Mouse (Mus musculus) spleen, postnatal 4 days (tissue): ENCODE data around the gene Scn4b.

ENCODE experiments used
- DNase-seq, 2 experiments: peaks; one replicate each; pipeline ENCODE4 v3.0.0; 2022; ENCODE audit warnings: low spot score in 2 of 2

Gene Scn4b

GRCm38 (mm10) chr9:45125211-45125610 is 13.0 kb upstream of the Scn4b start:
- DNase-seq: no peak

DNA sequence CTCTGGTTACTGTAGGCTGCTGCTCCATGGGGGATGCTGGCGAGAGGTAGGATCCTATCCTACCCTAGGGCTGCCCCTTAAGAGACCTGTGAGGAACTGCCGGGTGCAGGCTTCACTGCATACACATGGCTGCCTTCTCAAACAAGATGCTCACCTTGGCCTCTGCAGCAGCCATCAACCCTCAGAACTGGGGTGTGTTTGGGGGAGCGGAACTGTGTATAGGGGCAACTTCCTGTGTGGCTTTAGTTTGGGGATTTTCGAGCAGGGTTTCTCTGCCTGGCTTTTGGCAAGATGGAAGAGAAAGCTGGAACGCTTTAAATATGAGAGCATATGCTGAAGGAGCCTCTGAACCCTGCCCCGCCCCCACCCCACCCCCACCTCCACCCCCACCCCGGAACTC is 11.3 kb upstream of the Scn4b start:
- no peak for DNase-seq

- no peak for DNase-seq
These were observed 8.1 kb upstream of the Scn4b start for GRCm38 (mm10) chr9:45130119-45130518.

DNA sequence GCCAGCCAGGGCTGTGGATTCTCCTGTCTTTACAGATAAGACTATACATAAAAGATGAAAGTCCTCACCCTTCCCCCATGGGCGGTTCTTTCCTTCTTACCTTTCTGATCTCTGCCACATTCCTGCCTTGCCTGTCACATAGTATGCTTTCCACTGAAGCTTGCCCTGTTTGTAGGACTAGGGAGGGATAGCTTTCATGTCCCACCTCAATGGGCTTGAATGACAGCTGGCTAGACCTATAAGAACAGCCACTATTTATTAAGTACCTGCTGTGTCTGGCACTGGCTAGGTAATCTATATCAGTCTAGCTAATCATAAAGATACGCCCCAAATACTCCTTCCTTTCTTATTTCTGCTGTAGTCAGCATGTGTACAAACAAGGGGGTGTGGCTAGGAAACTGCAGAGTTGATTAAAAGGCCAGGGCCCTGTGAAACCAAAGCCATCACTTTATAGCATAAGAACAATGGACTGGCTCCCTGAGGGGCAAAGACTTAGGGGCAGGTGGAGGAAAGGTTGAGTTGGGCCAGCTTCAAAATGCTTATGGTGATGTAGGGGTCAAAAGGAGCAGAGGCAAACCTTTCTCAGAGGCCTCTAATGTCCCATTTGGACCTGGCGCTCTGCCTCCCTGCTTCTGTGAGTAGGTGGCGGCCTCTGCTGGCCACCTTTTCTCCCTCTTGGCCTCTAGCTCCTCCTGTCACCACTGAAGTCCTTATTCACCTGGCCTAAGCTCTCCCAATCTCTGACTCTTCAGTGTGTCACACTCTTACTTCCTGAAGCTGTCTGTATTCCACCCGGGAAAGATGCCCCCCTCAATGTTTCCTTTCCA is 4.5 kb upstream of the Scn4b start:
- DNase-seq: peak; percentile 42 to 72

DNA sequence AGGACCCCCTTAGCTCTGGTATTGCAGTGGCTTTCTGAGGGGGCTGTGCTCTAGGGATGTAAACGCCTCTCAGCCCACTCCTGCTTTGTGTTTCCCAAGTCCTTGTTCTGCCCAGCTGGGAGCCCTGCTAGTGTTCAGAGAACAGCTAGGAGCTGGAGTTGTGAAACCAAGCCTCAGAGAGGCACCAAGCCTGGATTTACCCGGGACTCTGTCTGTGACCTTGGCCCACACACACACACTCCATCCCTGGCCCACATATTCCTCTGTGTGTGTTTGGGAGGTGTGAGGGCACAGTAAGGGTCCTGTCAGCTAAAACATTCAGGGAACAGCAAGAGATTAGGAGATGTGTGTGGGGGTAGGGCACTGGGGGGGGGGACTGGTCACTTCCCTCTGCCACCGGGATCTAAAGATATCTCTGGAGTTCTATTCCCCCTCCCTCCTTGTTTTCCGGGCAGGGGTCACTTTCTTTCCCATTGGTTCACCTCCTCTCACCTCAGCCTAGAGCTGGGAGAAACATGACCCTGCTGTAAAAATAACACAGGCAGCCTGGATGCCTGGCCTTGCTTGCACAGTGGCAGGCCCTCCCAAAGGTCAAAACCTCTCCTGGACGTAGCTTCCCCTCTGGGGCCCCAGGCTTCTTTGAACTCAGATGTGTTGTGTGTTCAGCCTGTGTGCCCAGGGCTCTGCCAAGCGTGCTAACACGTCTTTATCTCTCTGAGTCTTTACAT is 1.6 kb upstream of the Scn4b start:
- DNase-seq: no peak

DNA sequence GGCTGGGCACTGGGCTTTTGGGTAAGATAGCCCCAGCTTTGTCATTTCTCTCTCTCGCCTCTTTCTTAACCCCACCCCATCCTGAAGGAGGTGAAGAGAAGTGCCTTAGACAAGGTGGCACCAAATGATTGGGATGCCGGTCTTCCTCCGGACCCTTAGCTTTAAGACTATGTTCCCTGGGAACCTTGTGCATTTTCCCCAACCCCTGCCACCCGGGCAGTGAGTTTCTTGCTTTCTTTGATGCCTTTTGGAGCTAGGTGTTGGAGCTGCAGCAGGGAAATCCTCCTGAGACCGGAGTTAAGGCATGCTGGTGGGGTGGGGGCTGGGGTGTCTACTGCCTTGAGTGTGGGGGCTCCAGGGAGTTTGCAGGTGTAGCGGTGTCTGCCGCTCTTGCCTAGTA is 887 bp downstream of the Scn4b start:
- DNase-seq: no peak

- no peak for DNase-seq
These were observed 2.8 kb downstream of the Scn4b start for GRCm38 (mm10) chr9:45140945-45141344.

DNA sequence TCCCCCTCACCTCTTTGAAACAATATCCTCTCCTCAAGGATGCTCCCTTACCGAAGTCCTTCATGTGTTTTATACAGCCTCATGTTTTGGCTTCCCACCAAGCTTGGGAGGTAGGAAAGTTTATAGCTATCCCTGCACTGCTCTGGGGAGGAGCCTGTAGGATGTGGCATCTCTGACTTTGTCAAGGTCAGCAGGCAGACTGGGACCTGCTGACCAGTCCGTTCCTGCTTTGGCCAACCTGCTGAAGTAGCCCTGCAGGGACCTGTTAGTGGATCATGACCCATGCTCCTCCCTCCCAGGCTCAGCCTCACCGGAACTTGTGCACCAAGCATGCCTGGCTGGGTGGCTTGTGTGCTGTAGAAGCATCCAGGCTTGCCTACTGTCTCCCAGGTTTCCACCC is 4.5 kb downstream of the Scn4b start:
- DNase-seq: no peak

DNA sequence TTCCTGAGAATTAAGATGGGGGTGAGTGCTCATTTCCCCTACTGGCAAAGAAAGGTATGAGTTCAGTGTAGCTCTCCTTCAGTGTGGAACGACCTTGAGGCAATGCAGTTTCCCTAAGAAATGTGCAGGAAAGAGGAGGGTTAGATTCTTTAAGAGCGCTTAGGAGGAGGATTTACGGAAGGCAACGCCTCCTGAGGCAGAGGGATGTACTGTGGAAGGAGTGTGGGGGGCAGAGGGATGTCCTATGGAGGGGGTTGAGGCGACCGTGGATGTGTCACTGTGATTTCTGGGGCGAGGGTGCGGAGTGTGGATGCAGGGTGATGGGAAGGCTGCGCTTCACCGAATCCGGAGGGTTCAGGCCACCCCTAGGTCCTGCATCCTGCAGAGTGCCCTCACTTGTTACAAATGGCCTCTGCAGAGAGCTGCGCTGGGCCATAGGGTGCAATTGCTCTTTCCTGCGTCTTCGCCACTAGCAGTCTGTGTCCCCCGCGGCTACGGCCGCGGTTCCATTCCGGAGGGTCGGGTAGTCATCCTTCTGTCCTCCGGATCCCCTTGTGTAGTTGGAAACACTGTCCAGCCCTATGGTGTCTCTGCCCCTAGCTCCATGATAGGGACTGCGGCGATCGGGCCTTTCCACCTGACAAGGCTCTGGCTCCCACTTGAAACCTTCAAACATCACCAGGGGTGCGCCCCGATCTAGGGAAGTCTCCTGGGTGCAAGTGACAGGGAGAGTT is 7.5 kb downstream of the Scn4b start:
- no peak for DNase-seq

- peak; percentile 56 to 78 for DNase-seq
These were observed 8.0 kb downstream of the Scn4b start for GRCm38 (mm10) chr9:45146267-45146597.

DNA sequence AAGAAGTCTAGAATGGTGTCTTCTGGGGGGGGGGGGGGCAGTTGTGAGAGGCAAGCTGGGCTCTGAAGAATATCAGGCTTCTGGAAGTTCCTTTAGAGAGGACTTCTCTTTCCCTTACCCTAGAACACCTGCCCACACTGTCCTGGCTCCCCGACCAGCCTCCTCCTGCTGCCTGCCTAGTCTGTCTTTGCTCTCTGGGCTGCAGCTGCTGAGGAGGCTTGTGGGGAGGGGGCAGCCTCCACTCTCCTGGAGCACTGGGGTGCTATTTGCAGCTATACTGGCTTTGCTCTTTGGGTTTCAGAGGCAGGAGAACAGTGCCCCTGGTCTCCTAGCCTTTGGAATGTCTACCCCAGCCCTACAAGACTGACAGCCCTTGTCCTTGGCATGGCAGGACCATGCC is 12.7 kb downstream of the Scn4b start:
- DNase-seq: no peak

GRCm38 (mm10) chr9:45153361-45153760 is 15.2 kb downstream of the Scn4b start:
- no peak for DNase-seq

DNA sequence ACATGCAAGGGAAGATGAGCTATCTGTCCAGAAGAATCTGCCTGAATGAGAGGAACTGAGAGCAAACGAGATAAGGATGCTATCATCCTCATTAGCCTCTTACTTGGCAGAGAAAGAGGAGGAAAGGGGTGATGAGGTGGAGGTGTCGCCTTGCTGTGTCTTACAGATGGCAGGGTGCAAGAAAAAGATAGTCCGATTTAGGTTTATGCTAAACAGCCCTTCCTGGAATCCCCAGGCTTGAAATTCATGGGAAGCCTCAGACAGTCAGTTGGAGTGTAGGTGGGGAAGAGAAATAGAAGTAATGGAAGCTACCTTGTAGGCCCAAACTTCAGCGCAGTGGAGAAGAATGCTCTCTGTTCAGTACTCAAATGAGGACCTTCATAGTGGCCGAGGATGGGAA is 29.7 kb downstream of the Scn4b start:
- DNase-seq: no peak

DNA sequence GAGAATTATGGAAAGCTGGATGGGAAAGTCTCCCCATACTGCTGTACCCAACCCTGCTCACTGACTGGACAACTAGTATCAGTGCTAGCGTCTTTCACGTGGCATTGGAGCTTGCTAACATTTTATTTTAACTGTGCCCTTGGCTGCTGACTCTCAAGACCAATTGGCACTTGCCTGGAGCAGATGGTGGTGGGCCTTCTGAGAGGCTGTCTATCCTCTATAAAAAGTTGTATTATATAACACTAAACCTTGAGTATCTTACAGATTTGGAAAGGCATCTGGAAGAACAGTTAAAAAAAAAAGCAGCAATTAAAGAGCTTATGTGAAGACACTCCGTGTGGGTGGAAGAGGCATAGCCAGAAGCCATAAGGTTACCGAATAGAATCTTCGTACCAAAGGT is 32.0 kb downstream of the Scn4b start:
- DNase-seq: no peak

DNA sequence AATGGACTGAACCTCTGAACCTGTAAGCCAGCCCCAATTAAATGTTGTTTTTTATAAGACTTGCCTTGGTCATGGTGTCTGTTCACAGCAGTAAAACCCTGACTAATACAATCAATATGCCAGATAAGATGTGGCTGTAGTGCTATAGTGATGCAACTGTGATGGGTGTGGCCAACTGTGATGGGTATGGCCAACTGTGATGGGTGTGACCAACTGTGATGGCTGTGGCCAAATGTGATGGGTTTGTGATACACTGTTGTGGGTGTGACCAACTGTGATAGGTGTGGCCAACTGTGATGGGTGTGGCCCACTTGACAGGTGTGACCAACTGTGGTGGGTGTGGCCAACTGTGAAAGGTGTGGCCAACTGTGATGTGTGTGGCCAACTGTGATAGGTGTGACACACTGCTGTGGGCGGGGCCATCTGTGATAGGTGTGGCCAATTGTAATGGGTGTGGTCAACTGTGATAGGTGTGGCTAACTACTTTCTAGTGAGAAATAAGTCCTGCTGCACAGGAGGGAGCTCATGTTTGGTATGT is 32.9 kb downstream of the Scn4b start:
- DNase-seq: no peak

DNA sequence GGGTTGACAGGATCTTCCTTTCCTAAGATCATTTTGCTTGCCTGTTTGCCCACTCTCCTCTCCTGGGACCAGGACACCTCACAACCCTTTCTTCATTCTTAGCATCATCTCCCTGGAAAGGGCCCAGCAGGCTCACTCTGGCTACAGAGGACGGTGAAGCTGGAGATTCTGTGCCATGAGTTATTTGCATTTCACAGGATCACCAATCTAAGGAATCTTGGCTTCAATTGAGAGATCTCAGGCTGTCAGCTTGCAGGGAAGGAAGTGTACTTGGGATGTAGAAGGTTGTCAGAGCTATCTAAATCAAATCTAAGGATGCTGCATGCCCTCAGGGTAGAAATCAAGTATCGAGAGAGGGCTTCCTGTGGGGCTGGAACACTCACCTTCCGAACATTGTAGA is 35.3 kb downstream of the Scn4b start:
- no peak for DNase-seq

DNA sequence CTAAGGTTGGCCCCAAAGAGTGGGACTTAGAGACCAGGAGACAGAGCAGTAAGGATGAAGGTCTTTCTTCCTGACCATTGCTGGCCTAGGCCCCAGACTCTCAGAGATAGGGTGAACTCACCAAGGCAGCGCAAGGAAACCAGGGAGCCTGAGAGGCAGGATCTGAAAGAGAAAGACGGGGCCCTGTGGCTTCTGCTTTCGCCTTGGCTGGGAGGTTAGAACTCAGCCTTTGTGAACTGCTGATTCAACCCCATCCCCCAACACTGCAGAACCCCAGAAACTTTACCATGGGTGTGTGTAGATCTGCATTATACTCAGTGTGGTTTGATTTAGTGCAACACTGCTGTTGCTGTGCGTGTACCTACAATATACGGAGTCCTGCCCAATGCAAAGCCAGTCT is 41.1 kb downstream of the Scn4b start:
- DNase-seq: no peak

DNA sequence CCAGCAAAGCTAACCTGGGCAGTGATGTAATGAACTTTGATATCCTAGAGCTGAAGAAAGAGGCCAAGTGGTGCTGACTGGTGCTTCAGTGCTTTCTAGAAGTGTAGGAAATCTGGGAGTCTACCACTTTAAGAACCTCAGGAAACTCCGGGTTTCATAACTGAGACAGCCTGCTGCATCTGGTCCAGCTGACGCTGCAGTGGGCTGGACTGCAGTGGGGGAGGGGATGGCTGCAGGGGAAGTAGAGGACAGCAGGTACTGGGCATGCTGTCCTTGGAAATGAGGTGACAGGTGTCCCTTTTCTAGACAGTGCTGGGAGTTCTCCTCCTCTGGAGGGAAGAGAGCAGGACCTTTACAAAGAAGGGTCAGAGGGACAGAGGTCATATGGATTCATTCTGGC is 43.6 kb downstream of the Scn4b start, which contains the start of gene BC049352:
Gene BC049352, plus strand, starts transcription at position 238 of the 400 bp plus-strand sequence.
- no peak for DNase-seq

- DNase-seq: no peak
These were observed 44.3 kb downstream of the Scn4b start for GRCm38 (mm10) chr9:45182521-45182920.

GRCm38 (mm10) chr9:45183266-45183665 is 45.1 kb downstream of the Scn4b start:
- no peak for DNase-seq

DNA sequence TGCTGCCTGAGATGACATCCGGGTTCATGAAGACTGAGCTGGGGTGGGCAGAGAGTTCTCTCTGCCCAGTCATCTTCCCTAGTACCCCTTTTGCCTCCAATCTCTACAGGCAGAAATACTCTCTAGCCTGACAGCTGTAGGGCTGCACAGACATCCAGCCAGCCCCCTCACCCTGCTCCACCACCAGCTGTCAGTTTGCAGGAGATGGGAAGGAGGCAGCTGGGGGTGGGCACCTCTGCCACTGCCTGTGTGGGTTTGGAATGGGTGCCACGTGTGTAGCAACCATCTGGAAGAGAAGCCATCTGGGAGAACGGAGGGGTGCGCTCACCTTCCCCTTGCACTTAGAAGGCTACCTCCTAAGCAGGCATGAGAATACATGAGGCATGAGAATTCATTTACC is 47.1 kb downstream of the Scn4b start:
- DNase-seq: no peak
